Mouse (Mus musculus) common myeloid progenitor, adult 5-6 weeks (primary cell): ENCODE data around the gene Msl2. TPM values are rescaled to one million over a fixed set of nuclear protein-coding genes. Genes with fewer than 3 reads are reported as not detected.
A peak's percentile ranks its signal among the peaks of the same experiment; 100 is the strongest.

Source experiments
- ATAC-seq: replicated peaks from 2 replicates; pipeline ENCODE4 v1.8.0; 2016; ENCODE audit warnings: low read depth, mild to moderate bottlenecking, moderate TSS enrichment, inconsistent platforms; ENCODE audit not compliant: poor library complexity, severe bottlenecking
- total RNA-seq: library from RNA; stranded (forward); fragments of 200-1000, 187-1606 nt; gene quantifications from 2 replicates; pipeline ENCODE4 v1.2.3, GENCODE M21; 2017

Msl2 gene
- total RNA-seq, 1 experiment from 2014 or later, result 75.5 TPM

DNA sequence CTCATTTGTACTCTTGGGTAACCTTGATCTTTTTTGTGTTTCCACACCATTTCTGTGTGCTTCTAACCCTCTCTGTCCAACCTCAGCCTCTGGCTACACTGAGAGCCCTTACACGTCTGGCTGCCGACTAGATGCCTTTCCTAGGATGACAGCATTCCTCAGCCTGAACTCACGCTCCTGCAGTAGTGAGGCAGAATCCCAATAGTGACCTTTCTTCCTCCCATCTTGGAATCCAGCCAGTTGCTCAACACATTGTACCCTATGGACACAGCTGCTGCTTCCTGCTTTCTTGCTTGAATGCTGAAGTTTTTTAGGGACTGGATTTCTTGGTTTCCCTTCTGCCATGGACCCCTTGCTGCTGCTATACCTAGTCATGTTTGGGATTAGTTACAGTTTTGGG is 36.1 kb downstream of the Msl2 start:
- ATAC-seq, result no peak

DNA sequence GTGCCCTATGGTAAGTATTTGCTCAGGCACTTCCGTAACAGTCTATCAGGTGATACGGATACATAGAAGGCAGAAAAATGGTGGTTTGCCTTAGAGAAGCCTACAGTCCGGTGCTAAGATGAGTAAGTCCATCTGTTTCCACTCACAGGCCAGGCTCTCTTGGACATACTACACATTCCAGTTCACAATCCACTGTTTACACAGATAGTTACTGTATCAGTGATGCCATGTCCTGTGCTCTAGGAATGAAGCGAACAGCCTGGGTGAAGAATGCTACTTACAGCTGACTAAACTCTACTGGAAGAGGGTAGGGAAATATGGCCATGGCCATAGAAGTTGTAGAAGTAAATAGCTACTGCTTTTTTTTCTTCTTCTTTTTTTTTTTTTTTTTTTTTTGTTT is 39.4 kb downstream of the Msl2 start:
- ATAC-seq, result no peak

DNA sequence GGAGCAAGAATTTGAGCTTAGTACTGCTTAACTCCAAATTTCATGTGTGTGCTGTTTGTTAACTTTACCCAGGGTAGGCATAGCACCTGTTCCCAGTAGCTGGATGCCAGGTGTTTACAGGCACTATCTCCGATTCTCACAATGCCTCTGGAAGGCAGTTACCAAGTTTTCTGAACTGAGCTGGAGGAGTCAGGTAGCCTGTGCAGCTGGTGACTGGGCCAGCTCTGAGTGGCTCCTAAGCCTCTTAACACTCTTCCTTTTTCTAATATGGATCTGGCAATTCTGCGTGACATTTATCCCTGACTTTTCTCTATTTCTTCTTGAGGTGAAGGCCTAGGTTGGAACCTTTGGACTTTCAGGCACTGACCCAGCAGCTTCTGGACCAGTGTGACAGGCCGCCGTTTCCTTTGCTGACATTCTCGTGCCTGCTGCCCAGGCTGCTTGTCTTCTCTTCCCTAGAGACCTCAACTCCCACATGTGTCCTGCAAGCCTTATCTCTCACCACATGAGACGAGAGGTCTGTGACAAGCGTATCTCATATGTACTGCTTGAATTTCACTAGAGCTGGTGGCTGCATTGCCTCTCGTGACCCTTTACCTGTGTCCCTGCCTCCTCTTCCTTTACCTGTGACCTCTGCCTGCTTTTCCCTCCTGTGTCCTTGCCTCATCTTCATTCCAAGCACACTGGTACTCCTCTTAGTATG is 40.4 kb downstream of the Msl2 start:
- ATAC-seq, result peak; percentile 77; the same call in 1 of the 2 replicates

DNA sequence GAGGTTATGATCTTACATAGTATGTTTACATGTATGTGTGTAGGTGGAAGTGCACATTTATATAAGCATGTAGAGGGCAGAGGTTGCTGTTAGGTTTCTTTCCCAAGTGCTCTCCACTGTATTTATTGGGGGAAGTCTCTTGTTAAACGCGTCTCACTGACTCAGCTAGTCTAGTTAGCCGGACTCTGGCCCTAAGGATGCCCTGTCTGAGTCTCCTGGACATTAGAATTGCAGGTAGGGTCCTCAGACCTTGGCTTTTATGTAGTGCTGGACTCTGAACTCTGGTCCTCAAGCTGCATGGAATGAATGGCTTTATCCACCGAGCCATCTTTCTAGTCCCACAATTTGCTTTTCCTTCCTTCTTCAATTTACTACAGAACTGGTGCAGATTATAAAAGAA is 69.7 kb downstream of the Msl2 start:
- ATAC-seq, result no peak

DNA sequence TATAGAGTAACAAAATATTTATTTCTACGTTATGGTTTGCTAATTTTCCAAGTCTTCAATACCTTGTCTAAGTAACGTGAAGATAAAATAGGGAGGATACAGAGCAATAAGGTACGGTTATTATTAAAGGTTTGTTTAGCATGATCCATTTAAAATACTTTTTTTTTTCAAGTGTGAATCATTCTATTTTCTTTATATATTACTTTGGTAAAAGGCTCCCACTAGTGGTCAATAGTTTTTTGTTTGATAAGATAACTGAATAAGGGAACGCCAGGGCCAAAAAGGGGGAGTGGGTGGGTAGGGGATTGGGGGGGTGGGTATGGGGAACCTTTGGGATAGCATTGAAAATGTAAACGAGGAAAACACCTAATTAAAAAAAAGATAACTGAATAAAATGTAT is 79.0 kb downstream of the Msl2 start:
- ATAC-seq, result no peak

Other genes starting within 250 kb of the Msl2 start
- gene Pccb, start 39.2 kb upstream of the Msl2 start, total RNA-seq, result 13.6 and 17.5 TPM in 2 replicates
- 19.7 and 24.0 TPM in 2 replicates for gene Ppp2r3a, start 177.7 kb downstream of the Msl2 start, total RNA-seq